Mouse (Mus musculus) embryonic facial prominence, embryonic 13.5 days (tissue): ENCODE results near the gene Cd209b. TPM values are rescaled to one million over a fixed set of nuclear protein-coding genes. Genes with fewer than 3 reads are reported as not detected.

ENCODE experiments used
- ATAC-seq: fragments of 200-750 bp; cut with Nextera tagmentation; 2 replicates; pipeline ENCODE4 v1.8.0; 2017; ENCODE audit warnings: low read depth; ENCODE audit not compliant: insufficient number of reproducible peaks, insufficient read depth, low FRiP score, low TSS enrichment
- H3K27ac ChIP-seq: fragments of 300-500 bp; sonication (generic); 2 replicates; pipeline ENCODE4 v1.5.1; 2015; ENCODE audit warnings: moderate library complexity, mild to moderate bottlenecking, inconsistent platforms
- H3K27me3 ChIP-seq: fragments of 300-500 bp; sonication (generic); 2 replicates; pipeline ENCODE4 v1.6.1; 2015; ENCODE audit warnings: mild to moderate bottlenecking, inconsistent platforms
- H3K36me3 ChIP-seq: fragments of 300-500 bp; sonication (generic); 2 replicates; pipeline ENCODE4 v1.6.1; 2015; ENCODE audit warnings: mild to moderate bottlenecking, inconsistent platforms
- H3K4me1 ChIP-seq: fragments of 300-500 bp; sonication (generic); 2 replicates; pipeline ENCODE4 v1.6.1; 2015; ENCODE audit warnings: inconsistent platforms
- H3K4me2 ChIP-seq: fragments of 300-500 bp; sonication (generic); 2 replicates; pipeline ENCODE4 v1.6.1; 2015; ENCODE audit warnings: moderate library complexity, mild to moderate bottlenecking, inconsistent platforms
- H3K4me3 ChIP-seq: fragments of 300-500 bp; sonication (generic); 2 replicates; pipeline ENCODE4 v1.5.1; 2015; ENCODE audit warnings: mild to moderate bottlenecking, inconsistent platforms
- H3K9ac ChIP-seq: fragments of 300-500 bp; sonication (generic); 2 replicates; pipeline ENCODE4 v1.6.1; 2015; ENCODE audit warnings: mild to moderate bottlenecking, inconsistent platforms
- H3K9me3 ChIP-seq: fragments of 300-500 bp; sonication (generic); 2 replicates; pipeline ENCODE4 v1.6.1; 2016; ENCODE audit warnings: inconsistent platforms
- WGBS: fragments of 180-500 bp; shearing (Covaris S2); methylation state at CpG from one replicate; pipeline ENCODE4 v1.1.7; 2015; ENCODE audit warnings: mixed read lengths; 5-methylcytosine and 5-hydroxymethylcytosine counted together
- polyA plus RNA-seq: library from polyadenylated mRNA; unstranded; fragments of >200 nt; fragmentation: Nextera tagmentation; extraction: Ambion mirVana; gene quantifications from 2 replicates; pipeline ENCODE4 v1.2.1, GENCODE M21; 2015

The Cd209b gene
- polyA plus RNA-seq: not detected in 2 replicates

DNA sequence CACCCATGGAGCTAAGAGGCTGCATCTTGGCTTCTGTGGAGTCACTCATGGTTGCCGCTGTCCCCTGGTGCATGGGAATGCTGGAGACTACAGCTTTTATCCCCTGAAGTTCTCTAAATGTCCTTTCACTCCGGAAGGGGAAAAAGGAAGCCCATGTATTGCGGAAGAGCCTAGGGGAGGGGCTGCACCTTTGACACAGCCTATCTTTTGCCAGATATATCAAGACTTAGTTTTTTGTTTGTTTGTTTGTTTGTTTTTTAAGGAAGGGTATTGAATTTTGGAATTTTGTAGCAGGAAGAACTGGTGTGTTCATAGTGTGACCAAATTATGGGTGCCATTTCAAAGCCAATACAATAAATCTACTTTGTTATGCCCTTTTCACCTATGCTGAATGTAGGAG lies at the start of gene Cd209b:
Gene Cd209b, minus strand, starts transcription at position 101 of the 400 bp plus-strand sequence.
- 90% methylated on average over 3 of the region's 3 CpGs for WGBS
- H3K36me3 ChIP-seq: no peaks in the 10 kb centered on the region
- H3K27ac ChIP-seq: no peak within 1 kb of the TSS
- no peak within 1 kb of the TSS for H3K4me3 ChIP-seq
- ATAC-seq: no peak
- no peak within 1 kb of the TSS for H3K4me2 ChIP-seq
- no peak within 1 kb of the TSS for H3K9ac ChIP-seq
- H3K9me3 ChIP-seq: peaks cover 5% of the 10 kb centered on the region; the same call in 1 of the 2 replicates
- no peaks in the 10 kb centered on the region for H3K4me1 ChIP-seq
- no peaks in the 10 kb centered on the region for H3K27me3 ChIP-seq

GRCm38 (mm10) chr8:3956037-3956436 lies 29.4 kb upstream of the Cd209b start:
- 83% methylated on average over 1 of the region's 1 CpGs for WGBS
- H3K27ac ChIP-seq: no peak overlapping the region
- H3K4me1 ChIP-seq: no peaks in the 10 kb centered on the region
- ATAC-seq: no peak
- H3K9ac ChIP-seq: no peak overlapping the region
- peaks cover 1% of the 10 kb centered on the region; the same call in 1 of the 2 replicates for H3K9me3 ChIP-seq
- no peak overlapping the region for H3K4me2 ChIP-seq
- no peaks in the 10 kb centered on the region for H3K27me3 ChIP-seq
- no peak overlapping the region for H3K4me3 ChIP-seq
- H3K36me3 ChIP-seq: no peaks in the 10 kb centered on the region

GRCm38 (mm10) chr8:3954646-3955045 lies 28.0 kb upstream of the Cd209b start, which contains the start of gene Cd209c:
Gene Cd209c (minus strand): TSS chr8:3954746.
- 83% methylated on average over 1 of the region's 1 CpGs for WGBS
- Histone ChIP-seq H3K27me3 (no peaks in the 10 kb centered on the region), H3K36me3 (no peaks in the 10 kb centered on the region), H3K4me2 (no peak within 1 kb of the TSS), H3K4me1 (no peaks in the 10 kb centered on the region), H3K9ac (no peak within 1 kb of the TSS), H3K4me3 (no peak within 1 kb of the TSS), H3K27ac (no peak within 1 kb of the TSS), H3K9me3 (no peaks in the 10 kb centered on the region)
- no peak for ATAC-seq

DNA sequence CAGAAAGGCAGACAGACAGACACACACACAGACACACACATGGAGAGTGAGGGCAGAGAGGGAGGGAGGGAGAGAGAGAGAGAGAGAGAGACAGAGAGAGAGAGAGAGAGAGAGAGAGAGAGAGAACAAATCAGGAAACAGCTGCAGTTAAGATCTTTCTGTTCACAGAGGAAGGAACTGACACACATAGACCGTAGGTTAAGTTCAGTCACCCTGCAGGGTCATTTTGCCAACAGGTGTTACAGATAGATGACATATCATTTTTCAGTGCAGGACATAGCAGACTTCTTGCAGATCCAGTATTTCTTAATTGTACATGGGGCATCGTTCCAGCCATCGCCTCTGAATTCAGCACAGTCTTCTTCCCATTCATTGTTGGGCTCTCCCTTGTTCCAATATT lies 13.4 kb upstream of the Cd209b start:
- WGBS: 89% methylated on average over 3 of the region's 3 CpGs
- no peak overlapping the region for H3K27ac ChIP-seq
- no peaks in the 10 kb centered on the region for H3K36me3 ChIP-seq
- no peak overlapping the region for H3K4me2 ChIP-seq
- H3K9me3 ChIP-seq: peaks cover 13% of the 10 kb centered on the region
- no peaks in the 10 kb centered on the region for H3K4me1 ChIP-seq
- no peak overlapping the region for H3K4me3 ChIP-seq
- H3K27me3 ChIP-seq: no peaks in the 10 kb centered on the region
- ATAC-seq: no peak
- H3K9ac ChIP-seq: no peak overlapping the region

DNA sequence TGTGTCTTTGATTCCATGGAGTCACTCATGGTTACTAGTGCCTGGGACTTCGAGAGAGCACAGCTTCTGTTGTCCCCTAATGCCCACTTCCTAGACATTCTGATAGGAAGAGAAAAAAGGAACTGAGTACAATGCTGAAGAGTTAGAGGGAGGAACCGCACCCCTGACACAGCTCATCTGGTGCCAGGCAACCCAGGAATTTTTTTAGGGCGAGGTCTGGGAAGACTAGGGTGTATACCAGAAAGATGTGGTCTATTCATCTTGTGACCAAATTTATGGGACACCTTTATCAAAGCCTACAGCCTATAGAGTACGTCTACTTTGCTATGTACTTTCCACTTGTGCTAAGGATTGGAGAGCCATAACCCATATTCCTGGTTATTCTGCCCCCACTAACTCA lies 48.2 kb downstream of the Cd209b start, which contains the start of gene Cd209d:
Gene Cd209d, minus strand, starts transcription at position 101 of the 400 bp plus-strand sequence.
- H3K4me1 ChIP-seq: no peaks in the 10 kb centered on the region
- 0 out of 2 replicates have a peak, but pooled peaks cover 3% of the 10 kb centered on the region for H3K9me3 ChIP-seq
- H3K27me3 ChIP-seq: no peaks in the 10 kb centered on the region
- WGBS: 78% methylated on average over 4 of the region's 4 CpGs
- no peak within 1 kb of the TSS for H3K4me3 ChIP-seq
- no peak within 1 kb of the TSS for H3K9ac ChIP-seq
- H3K4me2 ChIP-seq: no peak within 1 kb of the TSS
- no peaks in the 10 kb centered on the region for H3K36me3 ChIP-seq
- H3K27ac ChIP-seq: no peak within 1 kb of the TSS
- ATAC-seq: no peak

- Histone ChIP-seq H3K4me3 (no peak overlapping the region), H3K9ac (no peak overlapping the region), H3K27ac (no peak overlapping the region), H3K36me3 (no peaks in the 10 kb centered on the region), H3K27me3 (no peaks in the 10 kb centered on the region), H3K9me3 (0 out of 2 replicates have a peak, but pooled peaks cover 8% of the 10 kb centered on the region), H3K4me1 (no peaks in the 10 kb centered on the region), H3K4me2 (no peak overlapping the region)
- WGBS: 77% methylated on average over 2 of the region's 2 CpGs
- no peak for ATAC-seq
Measured at GRCm38 (mm10) chr8:3876121-3876520, 50.5 kb downstream of the Cd209b start.

Other genes starting within 250 kb of the Cd209b start
- gene Fcer2a, start 232.7 kb downstream of the Cd209b start, polyA plus RNA-seq: 0.27 and 0.37 TPM in 2 replicates
- gene Clec4g, start 206.2 kb downstream of the Cd209b start, polyA plus RNA-seq: 0.17 and 0.21 TPM in 2 replicates
- gene Cd209a, start 177.9 kb downstream of the Cd209b start, polyA plus RNA-seq: 0.22 TPM in 1 of 2 replicates, not detected in the other
- gene Cd209e, start 72.5 kb downstream of the Cd209b start, polyA plus RNA-seq: not detected in 2 replicates
- gene Cd209d, start 48.3 kb downstream of the Cd209b start, polyA plus RNA-seq: not detected in 2 replicates
- gene Cd209c, start 27.9 kb upstream of the Cd209b start, polyA plus RNA-seq: 0.33 and 0.52 TPM in 2 replicates
- gene Cd209f, start 179.0 kb upstream of the Cd209b start, polyA plus RNA-seq: not detected in 2 replicates
- gene Cd209g, start 207.3 kb upstream of the Cd209b start, polyA plus RNA-seq: not detected in 2 replicates
- 34.6 and 36.3 TPM in 2 replicates for gene Evi5l, start 239.7 kb upstream of the Cd209b start, polyA plus RNA-seq